In genomic region chr5:133365771-133366170, GRCm38 (mm10) we compare ENCODE assay signal across 9 mouse cellular contexts.
DNase-seq lines count a peak whose midpoint lies in the region; ATAC-seq lines count a peak whose summit lies in the region.
"Had no signal": no experiment of that assay in that cellular context is flagged by ENCODE, and none has a peak within 500 bp of the region (broad histone marks: within the 10 kb centered on the region; RNA-seq: fewer than 3 reads in every experiment).

No protein-coding gene starts in this region.

- ATAC-seq in hindbrain, embryonic 16.5 days: 0 out of 2 replicates have a peak, but pooled peaks have one; percentile 37
- ATAC-seq in megakaryocyte-erythroid progenitor cell, adult 5-6 weeks (replicated peaks; ENCODE audit: low FRiP score, low TSS enrichment, poor library complexity, severe bottlenecking): no peak

- H3K36me3 ChIP-seq in hindbrain, embryonic 16.5 days (ENCODE audit: control insufficient read depth, insufficient read depth, low read length): no peaks in the 10 kb centered on the region
- H3K36me3 ChIP-seq in limb, embryonic 10.5 days: no peaks in the 10 kb centered on the region
- H3K36me3 ChIP-seq: limb, embryonic 13.5 days had no signal

- no peak overlapping the region for H3K4me3 ChIP-seq in hindbrain, embryonic 16.5 days (ENCODE audit: low read length)
- no peak overlapping the region for H3K4me3 ChIP-seq in limb, embryonic 10.5 days
- H3K4me3 ChIP-seq: limb, embryonic 13.5 days had no signal

- H3K4me2 ChIP-seq in hindbrain, embryonic 16.5 days (ENCODE audit: low read length): no peak overlapping the region
- H3K4me2 ChIP-seq: limb, embryonic 13.5 days had no signal

- peak; percentile 31 for DNase-seq in MN1 (ENCODE audit: low spot score)
- DNase-seq in embryo, embryonic 10 days (ENCODE audit: low spot score): peak; percentile 77
- peak; percentile 74 to 83 for DNase-seq in left cerebral cortex, postnatal 25 days (ENCODE audit: low spot score in 2 of 2)
- no peak for DNase-seq in limb, embryonic 10.5 days (ENCODE audit: low spot score)
- DNase-seq in thymus, postnatal 4 days: no peak
- no peak for DNase-seq in heart, postnatal 10 days

- H3K9ac ChIP-seq in hindbrain, embryonic 16.5 days (ENCODE audit: low read depth, low read length): no peak overlapping the region
- H3K9ac ChIP-seq: limb, embryonic 13.5 days had no signal

- H3K9me3 ChIP-seq in hindbrain, embryonic 16.5 days (ENCODE audit: control insufficient read depth, low read length): no peaks in the 10 kb centered on the region
- no peaks in the 10 kb centered on the region for H3K9me3 ChIP-seq in limb, embryonic 10.5 days (replicated peaks)
- H3K9me3 ChIP-seq: limb, embryonic 13.5 days had no signal

- no peaks in the 10 kb centered on the region for H3K27me3 ChIP-seq in hindbrain, embryonic 16.5 days (replicated peaks; ENCODE audit: control insufficient read depth, insufficient read depth, low read length)
- no peaks in the 10 kb centered on the region for H3K27me3 ChIP-seq in limb, embryonic 10.5 days (ENCODE audit: low read depth, poor library complexity, severe bottlenecking)
- H3K27me3 ChIP-seq: limb, embryonic 13.5 days had no signal

- 50% methylated on average over 3 of the region's 3 CpGs for WGBS in hindbrain, embryonic 16.5 days
- WGBS in limb, embryonic 10.5 days: 92% methylated on average over 3 of the region's 3 CpGs

- peaks cover 3% of the 10 kb centered on the region for H3K4me1 ChIP-seq in hindbrain, embryonic 16.5 days (ENCODE audit: control insufficient read depth, insufficient read depth, low read depth, low read length)
- no peaks in the 10 kb centered on the region for H3K4me1 ChIP-seq in limb, embryonic 10.5 days
- H3K4me1 ChIP-seq: limb, embryonic 13.5 days had no signal

- intact Hi-C loops in left cerebral cortex, postnatal 25 days (cut with DNase I): no loop called here
- intact Hi-C loops in heart, postnatal 10 days (cut with DNase I): no loop called here

- H3K27ac ChIP-seq in hindbrain, embryonic 16.5 days (ENCODE audit: low read depth, low read length): no peak overlapping the region
- H3K27ac ChIP-seq in limb, embryonic 10.5 days: no peak overlapping the region
- H3K27ac ChIP-seq: limb, embryonic 13.5 days had no signal

Comparison
In these comparisons a context has a peak if more than half of its experiments do, and no peak if none do; other contexts are left out.
1. DNase-seq: peak in MN1 (single experiment), embryo, embryonic 10 days (single experiment) and left cerebral cortex, postnatal 25 days (2 of 2); none in limb, embryonic 10.5 days (single experiment), thymus, postnatal 4 days (single experiment) and heart, postnatal 10 days (0 of 2).